Mouse (Mus musculus) CH12.LX (cell line): ENCODE results near the gene Kat7.

Experiments used
- CTCF ChIP-seq, 2 experiments: IDR thresholded peaks in 1 of 2; conservative IDR thresholded peaks in 1 of 2; 2 replicates each; pipeline ENCODE4 v1.5.1; 2011 to 2012; ENCODE audit warnings: low read depth in 2 of 2, low read length in 2 of 2, improper control_type of control experiment in 1 of 2, inconsistent platforms in 1 of 2, mild to moderate bottlenecking in 1 of 2, moderate library complexity in 1 of 2
- EP300 ChIP-seq: IDR thresholded peaks from 2 replicates; pipeline ENCODE4 v1.6.1; 2011; ENCODE audit warnings: low read length, improper control_type of control experiment
- POLR2A ChIP-seq: IDR thresholded peaks from 2 replicates; pipeline ENCODE4 v1.6.1; 2011; ENCODE audit warnings: low read depth, mild to moderate bottlenecking, improper control_type of control experiment, low read length

DNA sequence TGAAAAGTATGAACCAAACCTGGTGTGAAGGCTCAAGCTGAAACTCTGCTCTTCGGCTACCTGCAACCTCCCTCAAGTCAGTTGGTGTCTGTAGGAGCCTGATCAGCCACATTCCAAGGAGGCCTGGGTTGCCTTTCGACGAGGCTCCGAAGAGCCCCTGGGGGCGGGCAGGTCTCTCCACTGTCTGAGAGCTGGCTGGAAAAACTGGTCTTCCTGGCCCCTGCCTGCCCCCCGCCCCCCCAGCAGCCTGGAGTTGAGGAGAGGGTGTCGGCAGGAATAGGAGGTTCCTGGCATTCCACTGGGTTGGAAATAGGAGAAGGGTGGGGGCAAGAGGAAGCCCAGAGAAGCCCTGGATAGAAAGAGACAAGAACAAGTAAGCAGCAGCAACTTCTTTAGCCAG is 84.6 kb downstream of the Kat7 start:
- TF ChIP-seq POLR2A = no peak
- no peak for TF ChIP-seq EP300
- TF ChIP-seq CTCF (conservative IDR thresholded peaks at IDR 0.05 in 1 of 2, IDR thresholded peaks at IDR 0.05 in 1 of 2; ENCODE audit: low read depth in 2 of 2, low read length in 2 of 2) = no peak
